Mouse (Mus musculus) kidney, postnatal 36 days (tissue): ENCODE results near the gene Mapk3.
"Not testable (repeated sequence)": the region's sequence is repeated elsewhere in the genome, so short reads cannot be mapped to it uniquely, and the experiment has no call there.

Experiments
- DNase-seq, 2 experiments: peaks; one replicate each; pipeline ENCODE4 v3.0.0; 2021 to 2022; ENCODE audit warnings: mixed read lengths in 2 of 2

Gene Mapk3

DNA sequence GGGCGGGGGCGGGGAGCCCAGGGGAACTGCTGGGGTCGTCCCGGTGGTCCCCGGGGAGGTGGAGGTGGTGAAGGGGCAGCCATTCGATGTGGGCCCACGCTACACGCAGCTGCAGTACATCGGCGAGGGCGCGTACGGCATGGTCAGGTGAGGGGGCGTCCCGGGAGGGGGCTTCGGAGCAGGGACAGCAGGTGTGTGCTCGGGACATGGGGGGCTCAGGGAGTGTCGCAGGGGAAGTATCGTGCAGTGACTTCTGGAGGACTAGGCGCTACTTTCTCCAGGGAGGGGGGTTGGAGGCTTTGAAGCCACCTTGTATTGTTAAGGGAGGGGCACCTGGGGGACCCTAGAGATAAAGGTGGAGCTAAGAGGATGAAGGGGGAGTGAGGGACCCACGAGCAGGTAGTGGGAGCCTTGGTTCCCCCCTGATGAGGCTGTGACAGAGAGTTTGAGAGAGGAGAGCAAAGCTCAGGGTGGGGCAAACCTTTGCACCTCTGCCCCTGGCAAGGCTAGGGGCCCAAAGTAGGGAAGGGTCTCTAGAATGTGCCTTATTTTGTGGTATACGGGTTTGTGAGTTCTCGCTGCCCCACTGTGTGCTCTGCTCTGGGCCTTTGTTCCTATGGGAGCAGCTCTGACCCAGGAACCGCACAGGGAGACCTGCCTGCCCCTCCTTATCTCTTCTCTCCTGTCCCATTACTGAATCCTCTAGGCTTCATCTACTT, 430 bp downstream of the Mapk3 start:
- no peak for DNase-seq

- peak; percentile 75 to 79 for DNase-seq
Observed at GRCm38 (mm10) chr7:126760391-126760802, 996 bp downstream of the Mapk3 start.

DNA sequence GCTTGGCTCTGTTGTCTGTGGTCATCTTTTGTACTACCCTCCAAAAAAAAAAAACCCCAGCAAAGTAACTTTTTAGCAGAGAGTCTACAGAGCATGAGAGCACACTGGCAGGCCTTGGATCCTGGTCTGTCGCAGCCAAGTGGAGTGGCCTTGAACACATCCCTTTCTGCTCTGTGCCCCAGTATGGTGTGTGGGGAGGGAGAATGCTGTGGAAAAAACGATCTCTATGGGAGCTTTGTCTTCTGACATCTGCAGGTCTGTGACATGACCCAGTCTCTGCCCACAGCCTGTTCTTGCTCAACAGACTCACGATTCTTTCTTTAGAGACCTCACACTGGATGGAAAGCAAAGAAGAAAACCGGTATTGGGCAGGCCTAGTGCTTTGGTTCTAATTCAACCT, 1.6 kb downstream of the Mapk3 start:
- DNase-seq: no peak

GRCm38 (mm10) chr7:126761529-126762067, 2.2 kb downstream of the Mapk3 start:
- no peak for DNase-seq

DNA sequence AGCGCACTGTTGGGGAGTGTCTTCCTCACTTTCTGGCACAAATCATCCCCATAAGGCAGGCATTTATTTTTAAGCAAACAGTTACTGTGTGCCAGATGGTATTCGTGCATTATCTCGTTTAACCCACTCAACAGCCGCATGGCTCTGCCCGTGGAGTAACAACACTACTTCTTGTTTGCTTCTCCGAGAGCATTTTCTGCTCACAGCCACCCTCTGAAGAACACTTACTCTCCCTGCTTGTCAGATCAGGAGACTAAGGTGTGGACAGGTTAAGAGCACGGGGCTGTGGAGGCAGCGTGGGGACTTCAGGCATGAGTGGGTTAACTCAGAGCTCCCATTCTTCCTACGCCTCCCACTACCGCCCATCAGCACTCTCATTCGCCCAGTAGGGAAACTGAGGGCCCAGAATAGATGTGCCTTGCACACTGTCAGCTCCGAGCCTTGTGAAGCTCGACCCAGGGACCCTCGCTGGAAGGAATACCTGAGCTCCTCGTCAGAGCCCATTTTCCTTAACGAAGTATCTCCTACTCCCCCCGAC, 3.1 kb downstream of the Mapk3 start:
- no peak for DNase-seq

GRCm38 (mm10) chr7:126765540-126765939, 6.1 kb downstream of the Mapk3 start:
- DNase-seq: no peak

GRCm38 (mm10) chr7:126766201-126766600, 6.8 kb downstream of the Mapk3 start, which contains the start of gene Gdpd3:
TSS of gene Gdpd3 (plus strand) at chr7:126766334.
- DNase-seq: peak; percentile 68 to 80

GRCm38 (mm10) chr7:126767001-126767400, 7.6 kb downstream of the Mapk3 start:
- DNase-seq: peak in 1 of 2 experiments; percentile 52

- DNase-seq: no peak
Observed at GRCm38 (mm10) chr7:126770784-126771183, 11.4 kb downstream of the Mapk3 start.

DNA sequence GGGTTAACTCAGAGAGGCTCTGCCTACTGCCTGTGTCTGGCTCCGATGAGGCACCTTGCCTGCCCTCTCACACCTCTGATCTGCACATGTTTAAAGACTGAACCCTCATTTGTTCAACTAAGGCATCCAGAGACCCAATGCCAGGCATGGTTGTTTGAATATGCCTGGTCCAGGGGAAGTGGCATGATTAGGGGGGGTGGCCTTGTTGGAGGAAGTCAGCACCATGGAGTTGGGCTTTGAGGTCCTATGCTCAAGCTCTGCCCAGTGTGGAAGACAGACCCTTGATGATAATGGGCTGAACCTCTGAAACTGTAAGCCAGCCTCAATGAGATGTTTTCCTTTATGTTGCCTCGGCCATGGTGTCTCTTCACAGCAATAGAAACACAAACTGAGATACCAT, 13.9 kb downstream of the Mapk3 start:
- no peak for DNase-seq

- DNase-seq: no peak
Observed at GRCm38 (mm10) chr7:126774463-126774862, 15.1 kb downstream of the Mapk3 start.

DNA sequence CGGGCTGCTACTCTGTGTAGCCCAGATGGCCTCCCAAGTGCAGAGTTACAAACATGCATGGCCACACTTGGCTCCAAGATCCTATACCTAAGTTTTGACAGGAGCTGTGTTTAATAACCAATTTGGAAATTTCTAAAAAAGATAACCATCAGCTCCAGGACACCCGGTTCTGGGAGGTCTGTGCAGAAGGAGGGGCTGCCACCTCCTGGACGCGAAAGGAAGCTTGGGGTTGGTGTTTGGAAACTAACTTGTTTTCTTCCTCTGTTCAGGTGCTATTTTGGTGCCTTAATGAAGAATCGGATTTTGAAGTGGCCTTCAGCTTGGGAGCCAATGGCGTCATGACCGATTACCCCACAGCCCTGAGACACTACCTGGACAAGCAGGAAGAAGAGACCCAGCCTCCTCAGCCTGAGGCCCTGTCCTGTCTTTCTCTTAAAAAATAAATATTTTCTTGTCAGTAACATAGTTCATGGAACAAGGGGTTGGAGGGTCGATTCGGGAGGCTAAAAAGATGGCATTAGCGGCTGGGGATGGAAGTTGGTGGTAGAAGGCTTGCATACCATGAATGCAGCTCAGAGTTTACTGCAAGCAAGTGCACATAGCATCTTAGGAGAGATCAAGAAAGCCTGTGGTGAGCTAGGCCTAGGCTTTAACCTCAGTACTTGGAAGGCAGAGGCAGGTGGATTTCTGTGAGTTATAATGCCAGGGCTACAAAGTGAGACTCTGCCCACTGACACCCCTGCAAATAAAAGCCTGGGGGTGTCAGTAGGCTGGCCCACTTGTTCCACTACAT, 16.0 kb downstream of the Mapk3 start:
- DNase-seq: peak in 1 of 2 experiments; percentile 48

DNA sequence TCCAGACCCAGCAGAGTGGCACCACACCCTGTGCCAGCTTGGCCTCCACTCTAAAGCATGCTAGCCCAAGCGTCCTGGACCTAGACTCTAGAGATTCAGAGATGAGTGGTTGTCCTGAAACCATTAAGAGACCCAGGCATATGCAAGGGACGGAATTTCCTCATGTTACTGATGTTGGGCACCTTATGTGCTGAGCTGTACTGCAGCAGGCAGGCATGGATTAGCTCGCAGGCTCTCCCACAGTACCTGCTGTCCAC, 16.5 kb downstream of the Mapk3 start:
- DNase-seq: no peak

- peak; percentile 98 to 99 for DNase-seq
Observed at GRCm38 (mm10) chr7:126776598-126777057, 17.2 kb downstream of the Mapk3 start, which contains the start of gene Ypel3. TSS of gene Ypel3 (plus strand) at chr7:126776955.

- DNase-seq: peak; percentile 36 to 49
Observed at GRCm38 (mm10) chr7:126777476-126777875, 18.1 kb downstream of the Mapk3 start.

- no peak for DNase-seq
Observed at GRCm38 (mm10) chr7:126778147-126778546, 18.7 kb downstream of the Mapk3 start.

DNA sequence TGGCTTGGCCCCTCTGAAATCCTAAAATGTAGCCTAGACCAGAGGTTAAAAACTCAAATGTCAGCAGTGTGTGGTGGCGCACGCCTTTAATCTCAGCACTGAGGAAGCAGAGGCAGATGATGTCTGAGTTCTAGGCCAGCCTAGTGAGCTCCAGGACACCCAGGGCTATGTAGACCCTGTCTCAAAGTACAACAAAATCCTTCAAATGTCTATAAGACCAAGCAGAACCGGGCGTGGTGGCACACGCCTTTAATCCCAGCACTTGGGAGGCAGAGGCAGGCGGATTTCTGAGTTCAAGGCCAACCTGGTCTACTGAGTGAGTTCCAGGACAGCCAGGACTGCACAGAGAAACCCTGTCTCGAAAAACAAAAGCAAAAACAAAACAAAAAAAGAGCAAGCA, 19.7 kb downstream of the Mapk3 start:
- not testable (repeated sequence) for DNase-seq

GRCm38 (mm10) chr7:126779983-126780970, 20.9 kb downstream of the Mapk3 start:
- peak; percentile 90 to 94 for DNase-seq

DNA sequence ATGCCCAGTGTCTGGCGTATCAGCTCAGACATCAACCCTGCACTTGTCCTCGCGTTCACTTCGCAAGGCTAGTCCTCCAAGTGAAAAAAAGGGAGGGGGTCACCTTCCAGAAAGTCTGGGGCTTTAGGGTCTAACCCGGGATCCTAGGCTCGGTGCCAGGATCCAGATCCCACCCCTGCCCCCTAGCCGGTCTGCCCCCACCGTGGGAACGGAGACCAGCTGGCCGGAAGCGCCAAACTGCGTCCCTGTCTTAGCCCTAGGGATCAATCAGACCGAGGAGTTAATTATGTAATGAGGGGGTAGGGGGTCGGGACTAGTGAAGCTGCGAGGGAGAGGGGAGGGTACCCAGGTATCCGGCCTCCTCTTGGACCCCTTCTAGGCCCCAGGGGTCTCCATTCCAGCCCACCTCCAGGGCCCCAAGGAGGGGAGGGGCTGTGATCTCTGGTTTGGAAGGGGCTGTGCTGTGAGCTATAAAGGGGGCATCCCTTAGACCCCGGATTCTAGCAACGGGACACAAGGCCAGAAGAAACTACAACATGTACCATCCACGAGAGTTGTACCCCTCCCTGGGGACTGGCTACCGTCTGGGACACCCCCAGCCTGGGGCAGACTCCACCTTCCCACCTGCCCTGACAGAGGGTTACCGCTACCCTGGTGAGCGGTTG, 21.7 kb downstream of the Mapk3 start, which contains the start of gene Tbx6:
Gene Tbx6 (plus strand): TSS at position 513 of the 665 bp plus-strand sequence.
- peak in 1 of 2 experiments; percentile 42 for DNase-seq

DNA sequence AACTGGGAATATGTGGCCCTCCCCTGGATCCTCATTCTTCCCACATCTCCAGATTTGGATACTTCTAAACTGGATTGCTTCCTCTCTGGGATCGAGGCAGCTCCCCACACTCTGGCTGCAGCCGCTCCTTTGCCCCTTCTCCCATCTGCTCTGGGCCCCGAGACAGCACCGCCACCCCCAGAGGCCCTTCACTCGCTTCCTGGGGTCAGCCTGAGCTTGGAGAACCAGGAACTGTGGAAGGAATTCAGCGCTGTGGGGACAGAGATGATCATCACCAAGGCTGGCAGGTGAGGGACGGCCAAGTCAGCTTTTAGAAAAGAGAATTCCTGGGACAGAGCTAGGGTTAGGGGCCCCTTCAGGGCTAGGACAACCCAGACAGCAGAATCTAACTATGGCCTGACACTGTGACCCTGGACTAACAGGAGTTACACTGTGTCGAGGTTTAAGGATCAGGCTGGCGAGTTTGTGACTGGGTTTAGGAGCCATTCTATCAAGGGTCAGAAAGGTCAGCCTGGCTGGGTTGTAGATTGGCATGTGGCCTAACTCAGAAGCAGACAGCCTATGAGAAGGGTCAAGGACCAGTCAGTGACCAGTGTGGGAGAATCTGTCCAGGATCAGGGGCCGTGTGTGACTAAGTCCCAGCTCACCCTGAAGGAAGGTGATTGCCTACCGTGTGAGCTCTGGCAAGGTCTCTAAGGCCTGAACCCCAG, 22.4 kb downstream of the Mapk3 start:
- no peak for DNase-seq

GRCm38 (mm10) chr7:126782693-126783092, 23.3 kb downstream of the Mapk3 start:
- no peak for DNase-seq
